Mouse (Mus musculus): ENCODE data around the gene Pde10a.

DNA sequence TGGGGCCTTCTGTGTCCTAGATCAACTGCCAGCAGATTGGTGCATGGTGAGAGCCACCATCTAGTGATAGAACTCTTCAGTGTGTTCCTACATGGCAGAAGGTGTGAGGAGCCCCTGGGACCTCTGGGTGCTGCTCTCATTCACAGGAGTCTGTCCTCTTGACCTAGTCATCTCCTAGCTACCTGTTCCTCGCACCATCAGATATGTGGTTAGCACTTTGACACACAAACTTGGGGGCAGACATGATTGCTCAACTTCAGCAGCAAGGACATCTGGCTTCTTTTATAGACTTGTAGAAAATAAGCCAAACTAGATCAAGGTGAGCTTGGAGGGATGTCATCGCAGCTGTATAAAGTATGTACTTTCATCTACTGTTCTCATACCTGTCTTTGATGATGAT is 255.9 kb downstream of the Pde10a start:
- TF ChIP-seq CTCF (conservative IDR thresholded peaks at IDR 0.05; ENCODE audit: low read length): no peak
- no peak for TF ChIP-seq POU5F1 (IDR thresholded peaks at IDR 0.05; ENCODE audit: borderline replicate concordance, low read length)
